In genomic region chr9:68592976-68593375, GRCm38 (mm10) we compare ENCODE assay signal across 12 mouse cellular contexts.
"Had no signal": no experiment of that assay in that cellular context is flagged by ENCODE, and none has a peak within 500 bp of the region (broad histone marks: within the 10 kb centered on the region; RNA-seq: fewer than 3 reads in every experiment).

No protein-coding gene starts in this region.

- DNase-seq: lung, adult 18-20 months; lung, embryonic 14.5 days; lung, postnatal 10 days; lung, postnatal 4 days; midbrain, embryonic 14.5 days; retina, postnatal 1 day; right cerebral cortex, adult 18-20 months; right cerebral cortex, postnatal 25 days; right cerebral cortex, postnatal 4 days; spleen, adult 18-20 months; thymus, postnatal 14 days; thymus, postnatal 36 days had no signal
